Mouse (Mus musculus) C2C12 (cell line): ENCODE data around the gene Osbpl9.

Experiments
- CTCF ChIP-seq: IDR thresholded peaks from one replicate; pipeline ENCODE4 v1.5.1; 2011; ENCODE audit not compliant: control insufficient read depth, insufficient read depth, insufficient read length
- MAX ChIP-seq: IDR thresholded peaks from one replicate; pipeline ENCODE4 v1.6.1; 2011; ENCODE audit warnings: mild to moderate bottlenecking, control low read depth
- MYOD1 ChIP-seq: IDR thresholded peaks from one replicate; pipeline ENCODE4 v1.6.1; 2011; ENCODE audit warnings: low read depth; ENCODE audit not compliant: control insufficient read depth, insufficient read length

GRCm38 (mm10) chr4:109073296-109073695, 128.8 kb downstream of the Osbpl9 start:
- TF ChIP-seq CTCF (no peak), MYOD1 (no peak), MAX (no peak)
